Mouse (Mus musculus) hindbrain, embryonic 13.5 days (tissue): ENCODE data around the gene Specc1. TPM values are rescaled to one million over a fixed set of nuclear protein-coding genes. Genes with fewer than 3 reads are reported as not detected.

Experiments
- ATAC-seq: fragments of 200-750 bp; cut with Nextera tagmentation; 2 replicates; pipeline ENCODE4 v1.8.0; 2017; ENCODE audit warnings: moderate TSS enrichment; ENCODE audit not compliant: low FRiP score
- H3K27ac ChIP-seq: fragments of 300-500 bp; sonication (generic); 2 replicates; pipeline ENCODE4 v1.5.1; 2015; ENCODE audit warnings: inconsistent platforms, mild to moderate bottlenecking, moderate library complexity
- H3K27me3 ChIP-seq: fragments of 300-500 bp; sonication (generic); 2 replicates; pipeline ENCODE4 v1.6.1; 2015; ENCODE audit warnings: mild to moderate bottlenecking, inconsistent platforms
- H3K36me3 ChIP-seq: fragments of 300-500 bp; sonication (generic); 2 replicates; pipeline ENCODE4 v1.6.1; 2015; ENCODE audit warnings: mild to moderate bottlenecking, inconsistent platforms
- H3K4me1 ChIP-seq: fragments of 300-500 bp; sonication (generic); replicated peaks from 2 replicates; pipeline ENCODE4 v1.6.1; 2015; ENCODE audit warnings: inconsistent platforms
- H3K4me2 ChIP-seq: fragments of 300-500 bp; sonication (generic); 2 replicates; pipeline ENCODE4 v1.6.1; 2015; ENCODE audit warnings: inconsistent platforms, mild to moderate bottlenecking, moderate library complexity
- H3K4me3 ChIP-seq: fragments of 300-500 bp; sonication (generic); 2 replicates; pipeline ENCODE4 v1.5.1; 2015; ENCODE audit warnings: mild to moderate bottlenecking, inconsistent platforms
- H3K9ac ChIP-seq: fragments of 300-500 bp; sonication (generic); 2 replicates; pipeline ENCODE4 v1.6.1; 2015; ENCODE audit warnings: mild to moderate bottlenecking, inconsistent platforms
- H3K9me3 ChIP-seq: fragments of 300-500 bp; sonication (generic); 2 replicates; pipeline ENCODE4 v1.6.1; 2016; ENCODE audit warnings: inconsistent platforms
- WGBS: fragments of 180-500 bp; shearing (Covaris S2); methylation state at CpG from one replicate; pipeline ENCODE4 v1.1.7; 2015; 5-methylcytosine and 5-hydroxymethylcytosine counted together
- polyA plus RNA-seq: library from polyadenylated mRNA; unstranded; fragments of >200 nt; fragmentation: Nextera tagmentation; extraction: Ambion mirVana; gene quantifications from 2 replicates; pipeline ENCODE4 v1.2.1, GENCODE M21; 2015

Gene Specc1
- polyA plus RNA-seq, 1 experiment from 2014 or later = 14.9 TPM

DNA sequence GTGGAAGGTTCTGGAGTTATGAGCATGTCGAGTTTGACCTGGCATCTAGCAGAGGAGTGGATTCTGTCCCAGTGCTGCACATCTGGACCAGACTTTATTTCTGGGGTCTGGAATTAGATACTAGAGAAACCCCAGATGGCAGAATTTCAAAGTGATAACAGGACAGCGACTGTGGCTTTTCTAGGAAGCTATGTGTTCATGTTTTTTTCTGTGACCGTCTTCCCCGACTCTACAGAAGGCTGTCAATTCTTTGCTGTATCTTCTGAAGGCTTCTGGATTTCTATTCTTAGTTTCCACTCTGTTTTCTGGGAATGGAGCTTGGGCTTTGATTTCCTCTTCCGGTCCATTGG lies 49.3 kb downstream of the Specc1 start:
- H3K4me2 ChIP-seq = no peak overlapping the region
- H3K9me3 ChIP-seq = no peaks in the 10 kb centered on the region
- WGBS = 76% methylated on average over 5 of the region's 5 CpGs
- no peaks in the 10 kb centered on the region for H3K36me3 ChIP-seq
- H3K9ac ChIP-seq = no peak overlapping the region
- peaks cover 7% of the 10 kb centered on the region; the same call in 1 of the 2 replicates for H3K4me1 ChIP-seq
- H3K27me3 ChIP-seq = no peaks in the 10 kb centered on the region
- H3K4me3 ChIP-seq = no peak overlapping the region
- no peak overlapping the region for H3K27ac ChIP-seq
- ATAC-seq = no peak

DNA sequence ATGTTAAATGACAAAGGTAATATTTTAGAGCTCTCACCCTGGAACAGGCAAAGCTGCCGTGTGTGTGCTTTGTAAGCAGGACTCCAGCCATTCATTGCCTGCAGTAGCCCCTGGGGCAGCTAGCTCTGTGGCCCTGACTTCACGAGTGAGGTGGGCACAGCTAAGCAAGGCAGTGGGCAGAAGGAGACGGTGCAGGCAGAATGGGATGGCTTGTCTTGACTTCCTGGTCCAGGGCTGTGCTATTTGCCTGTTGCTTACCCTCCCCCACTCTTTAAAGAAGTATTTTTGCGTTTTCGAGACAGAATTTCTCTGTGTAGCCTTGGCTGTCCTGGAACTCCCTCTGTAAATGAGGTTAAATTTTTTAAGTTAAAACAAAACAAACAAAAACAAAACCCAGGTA lies 50.1 kb downstream of the Specc1 start:
- no peak overlapping the region for H3K4me2 ChIP-seq
- H3K36me3 ChIP-seq = no peaks in the 10 kb centered on the region
- H3K27ac ChIP-seq = no peak overlapping the region
- H3K9ac ChIP-seq = no peak overlapping the region
- WGBS = 67% methylated on average over 5 of the region's 5 CpGs
- H3K4me3 ChIP-seq = no peak overlapping the region
- no peaks in the 10 kb centered on the region for H3K27me3 ChIP-seq
- no peak for ATAC-seq
- peaks cover 7% of the 10 kb centered on the region; the same call in 1 of the 2 replicates for H3K4me1 ChIP-seq
- H3K9me3 ChIP-seq = no peaks in the 10 kb centered on the region

DNA sequence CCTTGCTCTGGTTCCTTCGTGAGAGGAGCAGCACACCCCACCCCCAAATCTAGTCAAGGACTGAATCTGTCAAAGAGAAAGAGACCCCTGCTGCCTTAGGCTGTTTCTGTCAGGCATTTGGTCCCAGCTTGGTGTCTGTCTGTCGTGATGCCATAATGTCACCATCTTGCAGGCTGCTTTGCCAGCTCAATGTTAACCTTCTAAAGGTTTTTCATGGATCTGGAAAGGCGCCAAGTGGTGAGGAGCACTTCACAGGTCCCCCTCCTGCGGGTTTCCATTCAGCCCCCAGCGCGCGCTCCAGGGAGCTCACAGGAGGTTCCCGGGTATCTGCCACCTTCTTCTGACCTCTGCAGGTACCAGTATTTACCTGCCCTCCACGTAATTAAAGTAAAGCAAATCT lies 51.4 kb downstream of the Specc1 start:
- no peak overlapping the region for H3K4me2 ChIP-seq
- no peak overlapping the region for H3K9ac ChIP-seq
- H3K4me1 ChIP-seq = peaks cover 4% of the 10 kb centered on the region; the same call in 1 of the 2 replicates
- H3K36me3 ChIP-seq = no peaks in the 10 kb centered on the region
- no peak overlapping the region for H3K27ac ChIP-seq
- H3K9me3 ChIP-seq = no peaks in the 10 kb centered on the region
- ATAC-seq = no peak
- no peaks in the 10 kb centered on the region for H3K27me3 ChIP-seq
- 49% methylated on average over 9 of the region's 9 CpGs for WGBS
- H3K4me3 ChIP-seq = no peak overlapping the region

DNA sequence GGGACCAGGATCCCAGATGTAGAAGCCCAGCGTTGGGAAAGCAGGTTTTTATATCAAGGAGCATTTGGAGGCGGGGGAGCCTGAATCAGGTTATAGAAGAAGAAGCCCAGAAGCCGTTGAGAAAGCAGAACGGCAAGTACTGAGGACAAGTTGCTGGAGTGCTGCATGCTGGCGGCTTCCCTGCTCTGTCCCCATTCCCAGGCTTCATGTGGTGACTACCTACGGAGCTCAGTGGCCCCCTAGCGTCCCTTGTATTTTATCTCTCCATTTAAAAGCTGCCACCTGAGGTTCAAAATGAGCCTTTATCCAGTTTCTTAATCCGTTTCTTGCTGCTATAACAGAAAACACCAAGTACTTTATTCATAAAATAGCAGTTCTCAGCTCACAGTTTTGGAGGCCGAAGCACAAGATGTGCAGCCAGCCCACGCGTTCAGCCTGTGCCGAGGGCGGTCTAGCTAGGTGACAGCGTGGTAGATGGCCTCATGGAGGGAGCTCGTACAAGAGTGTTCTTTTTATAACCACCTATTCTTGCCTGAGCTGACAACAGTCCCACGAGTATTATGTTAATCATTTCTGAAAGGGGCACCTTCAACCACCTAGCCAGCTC lies 54.2 kb downstream of the Specc1 start:
- H3K4me3 ChIP-seq = no peak overlapping the region
- H3K9me3 ChIP-seq = no peaks in the 10 kb centered on the region
- 0 out of 2 replicates have a peak, but pooled peaks cover 3% of the 10 kb centered on the region for H3K27me3 ChIP-seq
- H3K9ac ChIP-seq = no peak overlapping the region
- H3K36me3 ChIP-seq = no peaks in the 10 kb centered on the region
- no peak overlapping the region for H3K27ac ChIP-seq
- H3K4me1 ChIP-seq = peaks cover 11% of the 10 kb centered on the region
- WGBS = 74% methylated on average over 16 of the region's 16 CpGs
- no peak overlapping the region for H3K4me2 ChIP-seq
- no peak for ATAC-seq

DNA sequence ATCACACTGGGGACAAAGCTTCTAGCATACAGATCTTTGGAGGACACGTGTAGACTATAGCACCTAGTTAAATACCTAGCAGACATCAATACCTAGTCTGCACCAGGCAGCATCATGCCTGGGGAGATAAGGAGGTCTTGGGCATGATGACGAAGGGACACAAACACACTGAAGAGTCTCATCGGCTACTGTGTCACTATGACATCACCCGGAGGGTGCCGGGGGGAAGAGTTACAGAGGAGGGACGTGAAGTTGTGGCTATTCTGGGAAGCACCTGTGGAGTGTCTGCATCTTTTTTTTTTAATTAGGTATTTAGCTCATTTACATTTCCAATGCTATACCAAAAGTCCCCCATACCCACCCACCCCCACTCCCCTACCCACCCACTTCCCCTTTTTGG lies 55.5 kb downstream of the Specc1 start:
- H3K27me3 ChIP-seq = 0 out of 2 replicates have a peak, but pooled peaks cover 7% of the 10 kb centered on the region
- ATAC-seq = no peak
- peaks cover 11% of the 10 kb centered on the region for H3K4me1 ChIP-seq
- H3K9ac ChIP-seq = no peak overlapping the region
- 95% methylated on average over 6 of the region's 6 CpGs for WGBS
- no peaks in the 10 kb centered on the region for H3K36me3 ChIP-seq
- no peak overlapping the region for H3K4me2 ChIP-seq
- no peaks in the 10 kb centered on the region for H3K9me3 ChIP-seq
- H3K4me3 ChIP-seq = no peak overlapping the region
- no peak overlapping the region for H3K27ac ChIP-seq

DNA sequence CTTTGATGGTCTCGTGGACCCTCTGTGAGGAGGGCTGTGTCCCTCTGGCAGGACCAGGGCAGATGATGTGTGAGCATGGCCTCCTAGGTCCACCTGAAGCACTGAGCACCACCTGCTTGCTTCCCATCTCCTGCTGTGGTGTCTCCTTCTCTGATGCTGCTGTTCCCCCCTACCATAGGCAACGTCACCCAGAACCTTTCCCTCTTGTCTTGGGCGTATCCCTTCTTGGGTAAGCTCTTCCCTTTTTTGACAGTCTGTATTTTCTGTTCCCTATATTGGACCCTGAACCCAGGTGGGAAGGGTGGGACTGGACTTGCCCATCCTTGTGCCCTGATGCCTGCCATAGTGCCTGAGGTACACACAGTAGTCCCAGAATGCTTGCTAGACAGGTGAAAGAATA lies 56.9 kb downstream of the Specc1 start:
- Histone ChIP-seq H3K4me3 (no peak overlapping the region), H3K9me3 (no peaks in the 10 kb centered on the region), H3K4me1 (peaks cover 11% of the 10 kb centered on the region), H3K9ac (no peak overlapping the region), H3K27ac (no peak overlapping the region), H3K4me2 (no peak overlapping the region), H3K36me3 (no peaks in the 10 kb centered on the region), H3K27me3 (0 out of 2 replicates have a peak, but pooled peaks cover 8% of the 10 kb centered on the region)
- 84% methylated on average over 3 of the region's 3 CpGs for WGBS
- no peak for ATAC-seq

DNA sequence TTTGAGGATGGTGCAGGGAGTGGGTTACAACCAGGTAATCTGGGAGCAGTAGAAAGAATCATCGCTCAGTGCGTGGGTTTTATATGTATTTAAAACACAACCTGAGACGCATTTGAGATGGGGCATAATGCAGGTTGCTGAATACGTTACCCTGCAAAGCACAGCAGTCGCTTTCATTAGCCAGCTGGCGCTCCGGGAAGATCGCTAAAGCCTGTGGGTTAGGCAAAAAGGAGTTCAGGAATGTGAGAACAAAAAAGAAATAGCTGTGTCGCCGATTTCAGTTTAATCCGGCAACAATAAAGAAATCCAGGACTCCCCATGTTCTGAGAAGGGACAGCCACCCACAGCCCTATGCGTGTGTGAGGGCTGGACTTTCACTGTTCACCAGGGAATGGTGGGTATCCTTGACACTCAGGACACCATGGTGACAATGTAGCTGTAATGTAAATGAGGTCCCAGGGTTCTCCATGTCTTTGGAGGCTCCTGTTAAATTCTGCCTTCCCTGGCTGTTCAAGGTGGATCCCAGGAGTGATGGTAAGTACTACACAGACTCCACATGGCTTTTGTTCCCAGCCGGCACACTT lies 58.6 kb downstream of the Specc1 start:
- ATAC-seq = no peak
- H3K9ac ChIP-seq = no peak overlapping the region

DNA sequence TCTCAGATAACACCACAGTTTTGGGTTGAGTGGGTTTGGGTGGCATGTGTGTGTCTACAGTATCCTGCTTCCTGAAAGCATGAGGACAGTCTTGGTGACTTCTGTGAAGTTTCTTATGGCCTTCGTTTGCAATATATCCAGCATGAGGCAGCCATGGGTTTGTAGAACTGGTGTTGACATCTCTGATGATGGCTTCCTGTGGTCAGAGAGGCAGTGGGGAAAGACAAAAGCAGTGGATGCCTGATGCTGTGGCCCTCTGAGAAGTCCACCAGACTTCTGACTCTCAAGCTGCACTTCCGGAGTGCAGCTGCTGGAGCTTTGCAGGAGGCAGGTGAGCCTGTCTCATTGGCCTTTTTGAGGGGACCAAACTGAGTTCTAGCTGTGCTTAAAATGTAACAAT lies 60.4 kb downstream of the Specc1 start:
- no peak for ATAC-seq
- H3K36me3 ChIP-seq = no peaks in the 10 kb centered on the region
- H3K4me3 ChIP-seq = no peak overlapping the region
- H3K9ac ChIP-seq = no peak overlapping the region
- WGBS = 80% methylated on average over 2 of the region's 2 CpGs
- no peaks in the 10 kb centered on the region for H3K9me3 ChIP-seq
- no peak overlapping the region for H3K4me2 ChIP-seq
- H3K27ac ChIP-seq = no peak overlapping the region
- 0 out of 2 replicates have a peak, but pooled peaks cover 8% of the 10 kb centered on the region for H3K27me3 ChIP-seq
- H3K4me1 ChIP-seq = peaks cover 11% of the 10 kb centered on the region

More for the DNA sequence above, 58.6 kb downstream of the Specc1 start:
- Histone ChIP-seq H3K27me3 (0 out of 2 replicates have a peak, but pooled peaks cover 8% of the 10 kb centered on the region), H3K27ac (peak overlapping the region; percentile 12; the same call in 1 of the 2 replicates), H3K9me3 (no peaks in the 10 kb centered on the region), H3K36me3 (no peaks in the 10 kb centered on the region), H3K4me3 (no peak overlapping the region), H3K4me1 (peaks cover 11% of the 10 kb centered on the region), H3K4me2 (peak overlapping the region; percentile 17; the same call in 1 of the 2 replicates)
- 32% methylated on average over 13 of the region's 13 CpGs for WGBS

DNA sequence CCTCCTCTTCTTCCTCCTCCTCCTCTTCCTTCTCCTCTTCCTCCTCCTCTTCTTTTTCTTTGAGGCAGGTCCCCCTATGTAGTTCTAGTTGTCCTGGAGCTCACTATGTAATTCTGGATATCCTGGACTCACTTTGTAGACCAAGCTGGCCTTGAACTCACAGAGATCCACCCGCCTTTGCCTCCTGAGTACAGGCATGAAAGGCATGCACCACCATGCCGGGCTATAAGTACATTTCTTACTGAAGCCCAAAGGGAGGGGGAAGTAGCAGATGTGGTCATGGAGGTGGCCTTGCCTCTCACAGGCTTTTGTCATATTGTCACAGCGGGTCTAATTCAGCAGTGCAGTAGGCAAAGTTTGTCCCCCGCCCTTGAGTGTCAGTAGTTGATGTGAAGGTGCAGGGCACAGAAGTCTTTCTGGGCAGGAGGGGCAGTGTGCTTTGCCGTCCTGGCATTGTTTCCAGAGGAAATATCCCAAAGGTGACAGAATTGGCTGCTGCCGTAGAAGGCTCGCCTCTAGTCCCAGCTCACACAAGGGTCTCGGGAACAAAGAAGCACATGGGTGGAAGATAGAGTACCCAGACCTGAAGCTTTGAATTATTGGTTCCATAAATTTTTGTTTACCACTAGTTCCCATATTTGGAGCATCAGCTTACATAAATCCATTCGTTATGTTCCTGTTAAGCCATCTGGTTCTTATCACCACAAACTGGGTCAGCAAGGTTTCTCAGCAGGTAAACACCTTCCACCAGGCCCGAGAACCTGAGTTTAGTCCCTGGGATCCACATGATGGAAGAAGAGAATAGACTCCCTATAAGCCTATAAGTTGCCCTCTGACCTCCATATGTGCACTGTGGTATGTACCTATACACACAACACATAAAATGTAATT lies 62.0 kb downstream of the Specc1 start:
- Histone ChIP-seq H3K27me3 (0 out of 2 replicates have a peak, but pooled peaks cover 8% of the 10 kb centered on the region), H3K36me3 (no peaks in the 10 kb centered on the region), H3K4me3 (no peak overlapping the region), H3K9me3 (no peaks in the 10 kb centered on the region), H3K4me1 (peaks cover 17% of the 10 kb centered on the region), H3K27ac (no peak overlapping the region), H3K4me2 (no peak overlapping the region), H3K9ac (no peak overlapping the region)
- no peak for ATAC-seq
- WGBS = 81% methylated on average over 10 of the region's 10 CpGs

DNA sequence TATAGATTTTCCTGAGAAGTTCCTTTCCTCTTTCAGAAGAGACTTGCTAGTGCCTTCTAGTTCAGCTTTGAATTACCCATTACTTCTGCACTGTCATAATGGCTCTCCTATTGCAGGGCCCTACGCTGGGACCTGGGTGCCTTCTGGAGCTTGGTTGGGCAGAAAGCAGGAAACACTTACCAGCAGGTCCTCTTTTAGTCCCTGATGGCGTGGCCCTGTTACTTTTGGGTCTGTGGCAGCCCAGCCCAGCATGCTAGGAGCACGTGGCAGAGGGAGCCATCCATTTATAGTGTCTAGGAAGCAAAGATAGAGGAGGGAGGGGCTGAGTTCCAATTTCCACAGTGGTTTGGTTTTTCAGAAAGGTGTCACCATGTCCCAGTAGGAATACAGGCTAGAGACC lies 63.3 kb downstream of the Specc1 start:
- no peaks in the 10 kb centered on the region for H3K36me3 ChIP-seq
- H3K9ac ChIP-seq = no peak overlapping the region
- ATAC-seq = no peak
- 69% methylated on average over 3 of the region's 3 CpGs for WGBS
- H3K27ac ChIP-seq = no peak overlapping the region
- no peak overlapping the region for H3K4me3 ChIP-seq
- H3K4me2 ChIP-seq = no peak overlapping the region
- peaks cover 25% of the 10 kb centered on the region for H3K4me1 ChIP-seq
- no peaks in the 10 kb centered on the region for H3K9me3 ChIP-seq
- H3K27me3 ChIP-seq = 0 out of 2 replicates have a peak, but pooled peaks cover 8% of the 10 kb centered on the region

DNA sequence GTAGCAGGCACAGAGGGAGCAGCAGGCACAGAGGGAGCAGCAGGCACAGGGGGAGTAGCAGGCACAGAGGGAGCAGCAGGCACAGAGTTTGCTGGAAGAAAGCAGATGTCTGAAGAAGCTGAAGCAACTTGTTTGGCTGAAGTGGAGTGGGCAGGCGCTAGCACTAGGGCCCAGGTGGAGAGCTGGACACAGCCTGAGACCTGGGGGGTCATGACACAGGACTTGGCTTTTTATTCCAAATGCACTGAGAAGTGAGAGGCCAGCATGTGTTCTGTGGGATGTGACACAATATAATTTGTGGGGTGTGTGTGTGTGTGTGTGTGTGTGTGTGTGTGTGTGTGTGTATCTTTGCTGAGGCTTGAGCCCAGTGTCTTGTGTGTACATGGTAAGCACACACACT lies 64.3 kb downstream of the Specc1 start:
- Histone ChIP-seq H3K27ac (no peak overlapping the region), H3K4me1 (peaks cover 17% of the 10 kb centered on the region), H3K4me3 (no peak overlapping the region), H3K27me3 (0 out of 2 replicates have a peak, but pooled peaks cover 3% of the 10 kb centered on the region), H3K4me2 (no peak overlapping the region), H3K9ac (no peak overlapping the region), H3K9me3 (no peaks in the 10 kb centered on the region), H3K36me3 (no peaks in the 10 kb centered on the region)
- 83% methylated on average over 1 of the region's 1 CpGs for WGBS
- no peak for ATAC-seq

DNA sequence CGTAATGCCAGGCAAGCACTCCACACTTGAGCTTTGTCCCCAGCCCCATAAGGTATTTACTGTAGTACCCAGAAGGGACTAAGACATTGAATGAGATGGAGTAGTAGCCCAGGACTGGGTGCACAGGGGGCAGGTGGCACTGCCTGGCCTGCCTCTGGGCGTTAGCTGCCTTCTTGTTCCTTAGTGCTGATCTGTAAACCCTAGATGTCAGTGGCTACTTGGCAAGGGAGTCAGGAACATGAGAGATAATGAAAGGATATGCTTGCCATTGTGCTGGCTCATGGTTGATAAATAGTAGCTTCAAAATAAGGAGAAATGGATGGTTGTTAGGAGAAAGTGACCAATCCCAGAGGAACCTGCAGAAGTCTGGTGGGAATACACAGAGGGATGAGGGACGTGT lies 65.5 kb downstream of the Specc1 start:
- no peaks in the 10 kb centered on the region for H3K36me3 ChIP-seq
- H3K9me3 ChIP-seq = no peaks in the 10 kb centered on the region
- no peak for ATAC-seq
- 0 out of 2 replicates have a peak, but pooled peaks cover under 1% of the 10 kb centered on the region for H3K27me3 ChIP-seq
- H3K4me3 ChIP-seq = no peak overlapping the region
- WGBS = 93% methylated on average over 3 of the region's 3 CpGs
- H3K4me1 ChIP-seq = peaks cover 21% of the 10 kb centered on the region
- no peak overlapping the region for H3K4me2 ChIP-seq
- no peak overlapping the region for H3K9ac ChIP-seq
- H3K27ac ChIP-seq = no peak overlapping the region
